Mouse (Mus musculus) c-Kit-positive CD71-negative TER-119-negative erythroid progenitor cells, embryonic 14.5 days (primary cell): ENCODE data around the gene Rab1b.
"Not testable (repeated sequence)": the region's sequence is repeated elsewhere in the genome, so short reads cannot be mapped to it uniquely, and the experiment has no call there.

Experiments used
- DNase-seq: peaks from one replicate; pipeline ENCODE4 v3.0.0-alpha.2; 2013; ENCODE audit warnings: low read depth

Gene Rab1b

GRCm38 (mm10) chr19:5097521-5098362 lies 9.1 kb downstream of the Rab1b start:
- DNase-seq = no peak

- DNase-seq = no peak
Observed at GRCm38 (mm10) chr19:5095887-5096474, 10.9 kb downstream of the Rab1b start.

DNA sequence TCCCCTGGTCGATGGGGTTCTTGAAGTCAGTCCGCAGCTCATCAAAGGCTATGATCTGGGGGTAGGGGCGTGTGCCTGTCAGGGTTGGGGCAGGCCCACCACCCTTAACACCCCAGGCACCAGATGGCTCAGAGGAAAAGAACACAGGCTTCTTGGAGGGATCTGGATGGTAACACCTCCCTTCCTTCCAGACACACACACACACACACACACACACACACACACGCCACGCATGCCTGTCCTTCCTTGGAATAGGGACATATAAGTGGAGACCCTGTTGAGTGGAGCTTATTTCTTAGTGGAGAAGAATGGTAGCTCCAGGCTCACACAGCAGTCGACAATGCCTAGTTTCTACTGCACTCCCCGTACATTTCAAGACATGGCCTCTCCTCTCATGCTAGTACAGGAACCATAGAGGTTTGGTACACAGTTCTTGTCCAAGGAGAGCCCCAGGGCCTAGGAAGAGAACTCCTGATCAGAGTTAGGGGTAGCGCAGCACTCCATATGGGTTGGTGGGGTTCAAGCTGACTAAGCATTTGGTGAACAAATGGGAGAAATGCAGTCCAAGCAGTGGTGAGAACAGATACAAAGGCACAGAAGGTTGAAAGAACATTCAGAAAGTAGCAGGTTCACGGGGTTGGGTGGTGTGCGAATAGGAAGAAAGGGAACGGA lies 12.0 kb downstream of the Rab1b start:
- no peak for DNase-seq

DNA sequence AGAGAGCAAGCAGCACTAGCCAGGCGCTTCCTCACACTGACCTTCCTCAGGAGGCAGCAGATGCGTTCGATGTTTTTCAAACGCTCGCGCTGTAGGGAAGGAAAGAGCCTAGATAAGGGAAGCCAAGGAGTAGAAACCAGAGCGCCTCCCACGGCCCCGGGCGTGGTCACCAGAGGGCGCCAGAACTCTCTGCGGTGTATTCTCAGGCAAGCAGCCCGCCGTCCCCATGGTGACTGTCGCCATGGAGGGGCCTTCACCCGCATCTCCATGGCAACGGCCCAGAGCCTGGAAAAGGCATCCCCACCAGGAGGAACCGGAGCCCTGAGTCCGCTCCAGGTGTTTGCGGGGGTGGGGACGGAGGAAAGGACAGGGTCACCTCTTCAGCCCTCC lies 12.6 kb downstream of the Rab1b start:
- peak; percentile 90 for DNase-seq

GRCm38 (mm10) chr19:5093481-5094242 lies 13.2 kb downstream of the Rab1b start:
- DNase-seq = no peak

- DNase-seq = no peak
Observed at GRCm38 (mm10) chr19:5092083-5092482, 14.8 kb downstream of the Rab1b start.

- DNase-seq = no peak
Observed at GRCm38 (mm10) chr19:5089324-5089723, 17.5 kb downstream of the Rab1b start.

DNA sequence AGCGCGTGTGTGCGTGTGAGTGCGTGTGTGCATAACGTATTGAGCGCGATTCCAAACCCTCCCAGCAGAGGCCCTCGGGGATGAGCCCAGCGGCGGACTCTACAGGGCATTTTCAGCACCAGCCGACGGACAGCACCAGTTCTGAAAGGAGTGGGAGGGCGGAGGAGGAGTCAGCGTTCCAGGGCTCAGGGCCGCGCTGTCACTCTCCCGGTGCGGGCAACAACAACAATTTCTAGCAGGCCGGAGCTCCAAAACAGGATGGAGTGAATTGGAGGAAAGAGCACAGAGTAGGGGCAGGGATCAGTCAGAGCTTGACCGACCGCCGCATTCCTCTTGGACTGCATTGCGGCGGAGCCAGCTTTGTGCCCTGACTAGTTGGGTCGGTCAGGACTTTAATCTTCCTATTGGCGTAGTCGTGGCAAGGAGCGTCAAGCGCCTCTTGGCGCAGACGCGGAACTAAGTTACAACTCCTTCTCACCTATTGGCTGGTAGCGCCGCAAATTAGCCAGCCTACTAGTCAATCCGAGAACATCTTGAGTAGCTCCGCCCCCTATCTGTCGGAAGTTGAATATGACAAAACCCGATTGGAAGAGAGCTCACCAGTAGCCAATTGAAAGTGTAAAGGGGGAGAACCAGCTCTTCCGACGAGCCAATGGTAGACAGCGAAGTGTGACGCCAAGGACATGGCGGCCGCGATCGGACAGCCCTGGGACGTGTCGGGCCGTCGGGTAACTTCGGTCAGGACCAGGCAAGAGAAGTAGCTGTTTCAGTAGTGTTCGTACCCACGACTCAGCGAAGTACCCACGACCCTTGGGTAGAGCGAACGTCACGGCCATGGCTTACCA lies 18.8 kb downstream of the Rab1b start, which contains the start of gene Yif1a:
Gene Yif1a, plus strand, starts transcription at position 655 of the 845 bp plus-strand sequence.
- DNase-seq = peak; percentile 98

DNA sequence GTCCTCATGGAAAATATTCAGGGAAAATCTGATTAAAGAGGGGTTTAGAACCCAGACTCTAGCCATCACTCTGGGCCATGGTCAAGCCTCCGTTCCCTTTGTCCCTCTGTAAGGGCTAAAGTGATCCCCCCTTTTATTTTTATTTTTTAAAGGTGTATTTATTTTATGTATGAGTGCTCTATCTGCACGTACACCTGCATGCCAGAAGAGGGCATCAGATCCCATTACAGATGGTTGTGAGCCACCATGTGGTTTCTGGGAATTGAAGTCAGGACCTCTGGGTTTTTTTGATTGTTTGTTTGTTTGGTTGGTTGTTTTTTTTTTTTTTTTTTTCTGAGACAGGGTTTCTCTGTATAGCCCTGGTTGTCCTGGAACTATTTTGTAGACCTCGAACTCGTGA lies 20.3 kb downstream of the Rab1b start:
- DNase-seq = not testable (repeated sequence)

GRCm38 (mm10) chr19:5085145-5085863 lies 21.6 kb downstream of the Rab1b start, which contains the start of gene Tmem151a:
Gene Tmem151a, minus strand, starts transcription at chr19:5085531.
- DNase-seq = no peak

GRCm38 (mm10) chr19:5084834-5085144 lies 22.1 kb downstream of the Rab1b start:
- no peak for DNase-seq

GRCm38 (mm10) chr19:5083961-5084833 lies 22.7 kb downstream of the Rab1b start:
- no peak for DNase-seq

DNA sequence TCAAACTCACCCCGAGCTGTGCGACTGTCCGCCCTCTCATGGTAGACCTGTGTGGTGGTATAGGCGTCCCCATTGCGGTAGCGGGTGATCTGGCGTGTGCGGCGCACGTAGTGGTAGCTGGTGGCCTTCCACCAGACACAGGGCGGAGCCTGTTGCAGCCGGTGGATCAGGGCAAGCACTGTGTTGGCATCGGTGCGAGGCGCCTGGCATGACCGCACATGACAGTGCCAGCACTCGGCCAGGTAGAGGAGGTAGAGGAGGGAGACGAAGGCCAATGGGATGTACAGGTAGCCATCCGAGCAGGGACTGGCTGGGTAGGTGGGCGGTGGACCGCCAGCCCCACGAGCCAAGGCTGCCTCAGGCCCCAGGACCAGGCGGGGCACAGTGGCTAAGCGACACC lies 24.3 kb downstream of the Rab1b start:
- DNase-seq = no peak

DNA sequence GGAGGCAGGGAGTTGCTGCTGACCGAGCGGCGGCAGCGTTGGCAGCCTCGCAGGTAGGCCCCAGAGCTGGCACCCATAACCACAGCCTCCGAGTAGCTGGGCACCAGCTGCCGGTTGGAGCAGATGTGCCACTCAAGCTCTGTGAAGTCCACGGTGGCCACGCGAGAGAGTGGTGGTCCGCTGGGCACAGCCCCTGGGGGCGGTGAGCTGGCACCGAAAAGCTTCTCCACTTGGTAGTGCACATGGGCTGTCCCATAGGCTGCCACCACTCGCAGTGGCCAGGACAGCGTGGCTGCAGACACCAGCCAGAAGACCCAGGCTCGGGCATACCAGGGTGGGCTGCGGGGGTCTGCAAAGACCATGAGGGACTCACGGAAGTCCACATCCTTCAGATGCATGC lies 24.9 kb downstream of the Rab1b start:
- DNase-seq = no peak

GRCm38 (mm10) chr19:5079279-5079678 lies 27.6 kb downstream of the Rab1b start:
- no peak for DNase-seq

DNA sequence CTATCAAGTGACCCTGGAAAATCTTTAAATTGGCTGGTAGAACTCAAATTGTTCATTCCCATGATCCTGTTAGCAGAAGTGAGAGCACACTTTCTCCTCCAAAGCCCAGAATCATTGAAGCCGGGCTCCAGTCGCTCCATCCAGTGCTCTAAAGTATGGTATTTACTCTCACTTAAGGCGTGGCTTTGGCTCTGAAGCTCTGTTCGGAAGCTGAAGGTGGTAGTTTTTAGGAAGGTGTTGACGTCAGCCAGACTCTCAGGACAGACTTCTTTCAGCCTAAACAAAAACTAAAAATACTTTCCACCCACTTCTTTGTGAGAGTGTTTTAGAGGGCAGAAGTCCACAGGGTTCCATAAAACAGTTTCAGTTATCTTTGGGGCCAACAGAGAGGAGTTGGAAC lies 33.4 kb downstream of the Rab1b start:
- DNase-seq = no peak

DNA sequence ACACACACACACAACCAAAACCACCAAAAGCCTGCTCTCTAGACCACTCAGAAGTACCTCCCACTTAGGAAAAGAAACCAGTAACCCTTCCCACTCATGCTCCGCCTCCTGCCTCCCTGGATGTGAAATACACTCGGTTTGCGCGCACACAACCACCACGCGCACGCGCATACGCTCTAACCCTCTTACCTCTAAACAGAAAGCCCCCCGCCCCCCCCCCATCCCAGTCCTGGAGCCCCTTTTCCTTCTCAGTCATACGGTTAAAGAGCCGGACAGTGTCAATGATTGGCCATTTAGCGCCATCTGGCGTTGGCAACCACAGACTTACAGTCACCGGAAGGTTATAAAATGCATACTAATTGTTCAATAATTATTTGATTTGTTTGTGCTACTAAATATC lies 33.8 kb downstream of the Rab1b start:
- DNase-seq = peak; percentile 60

DNA sequence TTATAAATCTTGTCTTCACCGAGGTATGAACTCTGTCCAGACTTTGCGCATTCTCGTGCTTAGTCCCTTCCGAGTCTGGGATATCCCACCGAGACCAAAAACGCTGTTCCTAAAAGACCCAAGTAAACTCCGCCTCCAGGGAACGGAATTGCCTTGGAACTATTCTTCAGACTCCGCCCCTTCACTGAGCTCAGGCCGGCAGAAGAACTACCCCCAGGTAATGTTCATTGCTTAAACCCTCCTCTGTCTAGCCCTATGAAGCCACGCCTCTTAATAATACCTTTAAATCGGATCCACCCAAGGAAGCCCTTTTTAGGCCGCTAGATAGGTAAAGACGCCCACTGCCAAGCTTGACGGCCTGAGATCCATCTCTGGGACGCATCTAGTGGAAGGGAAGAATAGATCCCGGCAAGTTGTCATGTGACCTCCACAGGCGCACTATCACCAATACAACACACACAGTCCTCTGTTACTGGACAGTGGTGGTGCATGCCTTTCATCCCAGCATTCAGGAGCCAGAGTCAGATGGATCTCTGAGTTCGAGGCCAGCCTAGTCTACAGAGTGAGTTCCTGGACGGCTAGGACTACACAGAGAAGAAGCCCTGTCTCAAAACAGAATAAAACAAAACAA lies 34.4 kb downstream of the Rab1b start:
- no peak for DNase-seq
